Mouse (Mus musculus) intestine, embryonic 14.5 days (tissue): Measurements from ENCODE around the gene Csad. TPM values are rescaled to one million over a fixed set of nuclear protein-coding genes. Genes with fewer than 3 reads are reported as not detected.
"Not testable (repeated sequence)": the region's sequence is repeated elsewhere in the genome, so short reads cannot be mapped to it uniquely, and the experiment has no call there.

ENCODE experiments used
- ATAC-seq: fragments of 200-750 bp; cut with Nextera tagmentation; replicated peaks from 2 replicates; pipeline ENCODE4 v1.8.0; 2017; ENCODE audit warnings: low read depth, moderate number of reproducible peaks, moderate TSS enrichment, moderate library complexity; ENCODE audit not compliant: low FRiP score, low TSS enrichment
- DNase-seq: peaks from one replicate; pipeline ENCODE4 v3.0.0-alpha.2; 2018; ENCODE audit warnings: low spot score
- H3K27ac ChIP-seq: fragments of 300-500 bp; sonication (generic); 2 replicates; pipeline ENCODE4 v1.5.1; 2014; ENCODE audit warnings: low read depth, mild to moderate bottlenecking, control low read depth
- H3K27me3 ChIP-seq: fragments of 300-500 bp; sonication (generic); replicated peaks from 2 replicates; pipeline ENCODE4 v1.6.1; 2014; ENCODE audit warnings: low read length, control low read depth; ENCODE audit not compliant: control insufficient read depth, insufficient read depth
- H3K36me3 ChIP-seq: fragments of 300-500 bp; sonication (generic); 2 replicates; pipeline ENCODE4 v1.6.1; 2014; ENCODE audit warnings: low read length, control low read depth; ENCODE audit not compliant: control insufficient read depth, insufficient read depth
- H3K4me1 ChIP-seq: fragments of 300-500 bp; sonication (generic); replicated peaks from 2 replicates; pipeline ENCODE4 v1.6.1; 2014; ENCODE audit warnings: low read length, control low read depth, mixed read lengths; ENCODE audit not compliant: control insufficient read depth, insufficient read depth
- H3K4me2 ChIP-seq: fragments of 300-500 bp; sonication (generic); 2 replicates; pipeline ENCODE4 v1.6.1; 2014; ENCODE audit warnings: low read length
- H3K4me3 ChIP-seq: fragments of 300-500 bp; sonication (generic); 2 replicates; pipeline ENCODE4 v1.5.1; 2014; ENCODE audit warnings: low read depth, low read length, control low read depth, mixed read lengths
- H3K9ac ChIP-seq: fragments of 300-500 bp; sonication (generic); 2 replicates; pipeline ENCODE4 v1.6.1; 2014; ENCODE audit warnings: mild to moderate bottlenecking, low read length
- H3K9me3 ChIP-seq: fragments of 300-500 bp; sonication (generic); 2 replicates; pipeline ENCODE4 v1.6.1; 2016; ENCODE audit warnings: low read length, control low read depth; ENCODE audit not compliant: control insufficient read depth
- WGBS: fragments of 180-500 bp; shearing (Covaris S2); extraction: QIAGEN DNeasy Blood & Tissue Kit; methylation state at CpG from one replicate; pipeline ENCODE4 v1.1.7; 2014; 5-methylcytosine and 5-hydroxymethylcytosine counted together
- polyA plus RNA-seq: library from polyadenylated mRNA; unstranded; fragments of >200 nt; fragmentation: Nextera tagmentation; extraction: Ambion mirVana; gene quantifications from 2 replicates; pipeline ENCODE4 v1.2.1, GENCODE M21; 2014

Gene Csad
- polyA plus RNA-seq, 1 experiment from 2014 or later, result 52.3 TPM

GRCm38 (mm10) chr15:102167620-102168021 is 36.9 kb downstream of the Csad start:
- Histone ChIP-seq H3K36me3 (no peaks in the 10 kb centered on the region), H3K4me3 (no peak overlapping the region), H3K9me3 (no peaks in the 10 kb centered on the region), H3K4me2 (no peak overlapping the region), H3K9ac (no peak overlapping the region), H3K27me3 (no peaks in the 10 kb centered on the region), H3K4me1 (peaks cover 7% of the 10 kb centered on the region; the same call in 1 of the 2 replicates), H3K27ac (peak overlapping the region; percentile 40; the same call in 1 of the 2 replicates)
- WGBS, result 32% methylated on average over 6 of the region's 6 CpGs
- DNase-seq (no peak), ATAC-seq (peak; percentile 65; the same call in 1 of the 2 replicates)

DNA sequence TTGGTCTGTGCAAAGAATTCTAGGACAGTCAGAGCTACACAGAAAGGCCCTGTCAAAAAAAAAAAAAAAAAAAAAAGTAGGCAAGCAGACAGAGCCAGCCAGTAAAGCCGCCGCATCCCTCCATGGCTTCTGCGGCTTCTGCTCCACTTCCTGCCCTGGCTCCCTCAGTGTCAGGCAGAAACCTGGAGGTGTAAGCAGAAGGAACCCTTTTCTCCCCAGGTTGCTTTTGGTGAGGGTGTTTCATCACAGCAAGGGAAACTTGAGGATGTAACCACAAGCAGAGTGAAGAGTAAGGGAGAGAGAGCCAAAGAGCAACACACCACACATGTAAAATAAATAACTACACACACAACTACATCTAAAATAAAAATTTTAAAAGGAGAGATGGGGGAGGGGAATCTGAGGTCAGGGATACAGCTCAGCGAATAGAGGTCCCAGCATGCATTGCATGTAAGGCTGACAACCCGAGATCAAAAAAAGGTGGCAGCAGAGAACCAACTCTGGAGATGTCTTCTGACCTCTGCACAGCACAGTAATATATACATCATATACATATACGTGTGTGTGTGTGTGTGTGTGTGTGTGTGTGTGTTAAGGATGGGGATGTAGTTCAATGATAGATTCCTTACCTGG is 38.9 kb downstream of the Csad start:
- WGBS, result 28% methylated on average over 6 of the region's 6 CpGs
- Histone ChIP-seq H3K36me3 (no peaks in the 10 kb centered on the region), H3K4me1 (peaks cover 7% of the 10 kb centered on the region; the same call in 1 of the 2 replicates), H3K4me2 (no peak overlapping the region), H3K4me3 (no peak overlapping the region), H3K9me3 (no peaks in the 10 kb centered on the region), H3K9ac (no peak overlapping the region), H3K27ac (no peak overlapping the region), H3K27me3 (no peaks in the 10 kb centered on the region)
- no peak for DNase-seq
- ATAC-seq, result no peak

DNA sequence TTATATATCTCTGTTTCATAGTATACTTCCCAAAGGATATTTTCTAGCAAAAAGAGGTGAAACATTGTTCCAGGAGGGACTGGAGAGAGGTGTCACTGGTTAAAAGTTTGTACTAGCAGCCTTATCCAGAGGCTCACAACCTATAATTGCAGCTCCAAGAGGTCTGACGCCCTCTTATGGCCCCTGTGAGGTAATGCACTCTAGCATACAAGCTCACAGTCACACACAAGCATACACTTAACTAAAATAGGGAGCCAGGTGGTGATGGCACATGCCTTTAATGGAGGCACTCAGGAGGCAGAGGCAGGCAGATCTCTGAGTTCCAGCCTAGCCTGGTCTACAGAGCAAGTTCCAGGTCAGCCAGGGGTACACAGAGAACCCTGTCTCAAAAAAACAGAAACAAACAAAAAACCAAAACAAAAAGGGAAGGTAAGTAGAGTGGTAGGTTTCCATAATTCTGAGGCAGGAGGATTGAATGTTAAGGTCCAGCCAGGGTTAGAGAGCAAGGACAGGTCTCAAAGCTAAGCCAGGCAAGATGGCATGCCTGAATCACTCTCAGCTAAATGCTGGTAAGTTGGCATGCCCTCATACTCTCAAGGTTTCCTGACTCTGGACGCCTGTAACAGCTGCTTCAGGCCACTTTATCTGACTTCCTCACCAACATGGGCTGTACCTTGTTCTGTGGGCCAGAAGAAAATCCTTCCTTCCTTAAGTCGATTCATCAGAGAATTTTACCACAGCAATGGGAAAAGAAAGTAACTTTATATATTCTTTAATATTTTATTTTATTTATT is 40.4 kb downstream of the Csad start:
- 60% methylated on average over 3 of the region's 3 CpGs for WGBS
- H3K9ac ChIP-seq, result no peak overlapping the region
- peaks cover 7% of the 10 kb centered on the region; the same call in 1 of the 2 replicates for H3K4me1 ChIP-seq
- no peak overlapping the region for H3K27ac ChIP-seq
- H3K27me3 ChIP-seq, result no peaks in the 10 kb centered on the region
- ATAC-seq (no peak), DNase-seq (no peak)
- no peak overlapping the region for H3K4me2 ChIP-seq
- no peaks in the 10 kb centered on the region for H3K36me3 ChIP-seq
- H3K9me3 ChIP-seq, result no peaks in the 10 kb centered on the region
- no peak overlapping the region for H3K4me3 ChIP-seq

GRCm38 (mm10) chr15:102160415-102161060 is 44.0 kb downstream of the Csad start:
- Histone ChIP-seq H3K4me3 (no peak overlapping the region), H3K27ac (no peak overlapping the region), H3K9me3 (no peaks in the 10 kb centered on the region), H3K4me2 (no peak overlapping the region), H3K36me3 (no peaks in the 10 kb centered on the region), H3K4me1 (0 out of 2 replicates have a peak, but pooled peaks cover 2% of the 10 kb centered on the region), H3K27me3 (no peaks in the 10 kb centered on the region), H3K9ac (no peak overlapping the region)
- no peak for DNase-seq
- 59% methylated on average over 27 of the region's 27 CpGs for WGBS
- ATAC-seq, result no peak

- Histone ChIP-seq H3K36me3 (no peaks in the 10 kb centered on the region), H3K9me3 (no peaks in the 10 kb centered on the region), H3K27ac (no peak overlapping the region), H3K27me3 (no peaks in the 10 kb centered on the region), H3K4me1 (peaks cover 2% of the 10 kb centered on the region; the same call in 1 of the 2 replicates), H3K4me2 (no peak overlapping the region), H3K9ac (no peak overlapping the region), H3K4me3 (no peak overlapping the region)
- ATAC-seq, result no peak
- WGBS, result 40% methylated on average over 20 of the region's 20 CpGs
- no peak for DNase-seq
Observed at GRCm38 (mm10) chr15:102156836-102157235, 47.7 kb downstream of the Csad start.

DNA sequence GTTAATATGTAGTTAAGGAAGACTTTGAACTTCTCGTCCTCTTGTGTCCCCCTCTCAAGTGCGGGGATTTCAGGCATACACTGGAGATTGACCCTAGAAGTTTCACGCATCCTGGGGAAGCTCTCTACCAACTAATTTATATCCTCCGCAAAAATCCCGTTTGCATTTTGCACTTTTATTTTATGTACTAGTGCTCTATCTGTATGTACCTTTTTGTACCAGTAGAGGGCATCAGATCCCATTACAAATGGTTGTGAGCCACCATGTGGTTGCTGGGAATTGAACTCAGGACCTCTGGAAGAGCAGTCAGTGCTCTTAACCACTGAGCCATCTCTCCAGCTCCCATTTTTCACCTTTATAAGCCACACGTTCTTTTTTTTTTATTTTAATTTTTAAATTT is 49.5 kb downstream of the Csad start:
- H3K9me3 ChIP-seq, H3K4me3 ChIP-seq, H3K36me3 ChIP-seq, H3K4me1 ChIP-seq, H3K9ac ChIP-seq, H3K4me2 ChIP-seq, H3K27me3 ChIP-seq, DNase-seq, ATAC-seq, H3K27ac ChIP-seq: not testable (repeated sequence)
- WGBS, result 95% methylated on average over 6 of the region's 6 CpGs

- no peak overlapping the region for H3K4me2 ChIP-seq
- DNase-seq, result no peak
- H3K4me1 ChIP-seq, result peaks cover 9% of the 10 kb centered on the region
- no peak overlapping the region for H3K4me3 ChIP-seq
- no peaks in the 10 kb centered on the region for H3K27me3 ChIP-seq
- WGBS, result 55% methylated on average over 4 of the region's 4 CpGs
- H3K36me3 ChIP-seq, result no peaks in the 10 kb centered on the region
- H3K9me3 ChIP-seq, result no peaks in the 10 kb centered on the region
- H3K9ac ChIP-seq, result no peak overlapping the region
- no peak overlapping the region for H3K27ac ChIP-seq
- ATAC-seq, result no peak
Observed at GRCm38 (mm10) chr15:102152646-102153045, 51.9 kb downstream of the Csad start.

DNA sequence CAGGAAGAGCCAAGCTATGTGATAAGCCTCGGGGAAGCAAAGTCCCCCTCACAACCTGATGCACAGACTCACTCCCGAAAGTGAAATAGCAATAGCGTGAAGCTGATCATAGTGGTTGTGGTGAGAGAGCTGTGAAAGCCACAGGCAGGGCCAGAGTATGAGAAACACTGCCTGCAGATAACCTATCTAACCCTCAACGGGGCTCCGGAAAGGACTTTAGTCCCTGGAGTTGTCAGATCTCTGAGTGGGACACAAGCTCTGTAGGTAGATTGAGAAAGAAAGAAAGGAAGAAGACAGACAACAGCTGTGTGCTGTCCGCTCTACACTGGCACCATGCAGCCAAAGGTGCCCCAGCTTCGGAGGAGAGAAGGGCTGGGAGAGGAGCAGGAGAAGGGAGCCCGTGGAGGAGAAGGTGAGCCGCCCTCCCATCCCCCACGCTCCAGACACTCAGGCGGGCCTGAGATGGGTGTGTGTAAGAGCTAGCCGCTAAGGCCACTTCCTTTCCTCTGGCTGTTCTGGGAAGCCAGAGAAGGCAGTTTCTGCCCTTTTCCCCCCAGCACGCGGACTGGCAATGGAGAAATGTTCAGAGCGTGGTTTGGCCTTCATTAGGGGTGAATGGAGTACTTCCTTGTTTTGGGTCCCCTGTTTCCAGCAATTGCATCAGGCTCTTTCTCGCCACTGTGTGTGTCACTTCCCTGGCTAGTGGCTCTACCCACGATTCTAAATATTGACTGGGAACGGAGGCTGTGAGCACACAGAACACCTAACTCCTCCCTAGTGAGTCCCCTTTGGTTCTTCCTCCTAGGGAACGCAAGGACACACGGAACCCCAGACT is 54.0 kb downstream of the Csad start, which contains the start of gene Soat2:
Gene Soat2 (plus strand): TSS at position 226 of the 835 bp plus-strand sequence.
- no peak for ATAC-seq
- peak within 1 kb of the TSS; percentile 30; the same call in 1 of the 2 replicates for H3K27ac ChIP-seq

More for the DNA sequence above, 54.0 kb downstream of the Csad start, which contains the start of gene Soat2:
- Histone ChIP-seq H3K4me2 (peak within 1 kb of the TSS; percentile 13), H3K9me3 (no peaks in the 10 kb centered on the region), H3K27me3 (peaks cover 3% of the 10 kb centered on the region), H3K36me3 (no peaks in the 10 kb centered on the region), H3K4me3 (no peak within 1 kb of the TSS), H3K4me1 (peaks cover 12% of the 10 kb centered on the region), H3K9ac (no peak within 1 kb of the TSS)
- 34% methylated on average over 20 of the region's 20 CpGs for WGBS
- peak; percentile 75 for DNase-seq
